In the genomic region with DNA sequence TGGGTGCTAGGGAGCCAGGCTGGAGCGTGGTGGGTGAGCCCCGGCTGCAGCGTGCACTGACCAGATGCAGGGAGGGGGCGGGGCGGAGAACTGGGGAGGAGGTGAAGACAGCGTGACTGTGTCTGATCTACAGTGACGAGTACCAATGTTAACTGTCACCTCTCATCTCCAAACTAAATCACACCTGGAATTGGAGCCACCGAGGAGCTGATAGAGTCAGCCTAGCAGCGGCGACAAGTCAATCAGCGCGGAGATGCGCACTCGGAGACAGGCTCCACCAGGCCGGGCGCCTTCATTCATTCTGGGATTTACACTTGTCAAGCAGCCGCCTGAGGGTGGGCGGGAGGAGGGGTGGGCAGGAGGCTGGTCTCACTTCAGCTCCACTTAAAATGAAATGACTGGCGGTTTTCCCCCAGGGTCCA, we compare ENCODE assay signal across 15 mouse cellular contexts. TPM values are rescaled to one million over a fixed set of nuclear protein-coding genes. Genes with fewer than 3 reads are reported as not detected.
DNase-seq lines count a peak whose midpoint lies in the region; ATAC-seq lines count a peak whose summit lies in the region.
"Had no signal": no experiment of that assay in that cellular context is flagged by ENCODE, and none has a peak within 500 bp of the region (broad histone marks: within the 10 kb centered on the region; RNA-seq: fewer than 3 reads in every experiment).

No protein-coding gene starts in this region.

- ATAC-seq in hindbrain, embryonic 13.5 days (ENCODE audit: low FRiP score), result no peak
- peak; percentile 46; the same call in 1 of the 2 replicates for ATAC-seq in midbrain, embryonic 16.5 days
- ATAC-seq: intestine, embryonic 16.5 days had no signal

- H3K27me3 ChIP-seq in forebrain, embryonic 10.5 days (ENCODE audit: poor library complexity, severe bottlenecking), result peaks cover 77% of the 10 kb centered on the region
- peaks cover 73% of the 10 kb centered on the region for H3K27me3 ChIP-seq in hindbrain, embryonic 13.5 days
- peaks cover 7% of the 10 kb centered on the region; the same call in 1 of the 2 replicates for H3K27me3 ChIP-seq in midbrain, embryonic 16.5 days (ENCODE audit: control insufficient read depth, insufficient read depth, low read depth, low read length)

- peak overlapping the region; percentile 33 for H3K4me3 ChIP-seq in forebrain, embryonic 10.5 days
- peak overlapping the region; percentile 14; the same call in 1 of the 2 replicates for H3K4me3 ChIP-seq in hindbrain, embryonic 13.5 days
- peak overlapping the region; percentile 23; the same call in 1 of the 2 replicates for H3K4me3 ChIP-seq in midbrain, embryonic 16.5 days (ENCODE audit: low read depth, low read length)
- H3K4me3 ChIP-seq: heart, embryonic 15.5 days; stomach, embryonic 15.5 days had no signal

- peak; percentile 3 for DNase-seq in left cerebral cortex, postnatal 4 days
- no peak for DNase-seq in left cerebral cortex, adult 8-10 months (ENCODE audit: low spot score in 2 of 2)
- no peak for DNase-seq in forebrain, embryonic 10.5 days (ENCODE audit: extremely low spot score, low spot score)
- no peak for DNase-seq in adrenal gland, postnatal 25 days
- DNase-seq in spleen, adult 12 weeks (ENCODE audit: low spot score), result no peak
- no peak for DNase-seq in frontal cortex, adult 2 months (ENCODE audit: extremely low spot score in 1 of 2, low spot score in 1 of 2)
- DNase-seq: gastrocnemius, postnatal 14 days; kidney, postnatal 4 days; lung, embryonic 14.5 days; right cerebral cortex, postnatal 4 days had no signal

- H3K9ac ChIP-seq in hindbrain, embryonic 13.5 days, result peak overlapping the region; percentile 55; the same call in 1 of the 2 replicates
- H3K9ac ChIP-seq in midbrain, embryonic 16.5 days (ENCODE audit: low read depth, low read length), result peak overlapping the region; percentile 46
- H3K9ac ChIP-seq: heart, embryonic 15.5 days; lung, embryonic 14.5 days; stomach, embryonic 15.5 days had no signal

- H3K4me1 ChIP-seq in forebrain, embryonic 10.5 days, result peaks cover 38% of the 10 kb centered on the region
- H3K4me1 ChIP-seq in hindbrain, embryonic 13.5 days (replicated peaks), result peaks cover 41% of the 10 kb centered on the region
- peaks cover 29% of the 10 kb centered on the region for H3K4me1 ChIP-seq in midbrain, embryonic 16.5 days (ENCODE audit: control insufficient read depth, insufficient read depth, low read length)
- H3K4me1 ChIP-seq: heart, embryonic 15.5 days; stomach, embryonic 15.5 days had no signal

- H3K4me2 ChIP-seq in hindbrain, embryonic 13.5 days, result peak overlapping the region; percentile 46
- H3K4me2 ChIP-seq in midbrain, embryonic 16.5 days (ENCODE audit: low read length), result peak overlapping the region; percentile 56
- H3K4me2 ChIP-seq: heart, embryonic 15.5 days; lung, embryonic 14.5 days; stomach, embryonic 15.5 days had no signal

- no peaks in the 10 kb centered on the region for H3K36me3 ChIP-seq in forebrain, embryonic 10.5 days (replicated peaks)
- no peaks in the 10 kb centered on the region for H3K36me3 ChIP-seq in hindbrain, embryonic 13.5 days
- H3K36me3 ChIP-seq in midbrain, embryonic 16.5 days (ENCODE audit: control insufficient read depth, insufficient read depth, low read length), result no peaks in the 10 kb centered on the region
- H3K36me3 ChIP-seq: heart, embryonic 15.5 days; stomach, embryonic 15.5 days had no signal

- no peak overlapping the region for H3K27ac ChIP-seq in forebrain, embryonic 10.5 days
- no peak overlapping the region for H3K27ac ChIP-seq in hindbrain, embryonic 13.5 days
- H3K27ac ChIP-seq in midbrain, embryonic 16.5 days (ENCODE audit: low read length), result no peak overlapping the region
- H3K27ac ChIP-seq: heart, embryonic 15.5 days; stomach, embryonic 15.5 days had no signal

- intact Hi-C loops in left cerebral cortex, postnatal 4 days (cut with DNase I), result no loop called here

- no peaks in the 10 kb centered on the region for H3K9me3 ChIP-seq in forebrain, embryonic 10.5 days
- H3K9me3 ChIP-seq in hindbrain, embryonic 13.5 days, result no peaks in the 10 kb centered on the region
- no peaks in the 10 kb centered on the region for H3K9me3 ChIP-seq in midbrain, embryonic 16.5 days (replicated peaks; ENCODE audit: control insufficient read depth, low read length, poor library complexity, severe bottlenecking)
- H3K9me3 ChIP-seq: heart, embryonic 15.5 days; stomach, embryonic 15.5 days had no signal

- 1% methylated on average over 19 of the region's 19 CpGs for WGBS in forebrain, embryonic 10.5 days
- WGBS in hindbrain, embryonic 13.5 days, result 1% methylated on average over 19 of the region's 19 CpGs
- under 1% methylated on average over 19 of the region's 19 CpGs for WGBS in midbrain, embryonic 16.5 days

RNA-seq across cellular contexts. Expression of a gene that starts 30.5 kb away (rescaled TPM):
- total RNA-seq in left cerebral cortex, postnatal 4 days (2021), result 10 to 100 TPM; 47.9 to 50.8 TPM
- total RNA-seq in left cerebral cortex, adult 8-10 months (2022), result 10 to 100 TPM; 34.1 to 37.5 (median 36.1) TPM
- 16.6 and 18.3 TPM in 2 replicates for polyA plus RNA-seq in forebrain, embryonic 10.5 days (2016; fragmentation: Nextera tagmentation; extraction: Ambion mirVana)
- 26.2 and 27.6 TPM in 2 replicates for polyA plus RNA-seq in hindbrain, embryonic 13.5 days (2015; fragmentation: Nextera tagmentation; extraction: Ambion mirVana)
- polyA plus RNA-seq in midbrain, embryonic 16.5 days (2015; fragmentation: Nextera tagmentation; extraction: Ambion mirVana), result 30.3 and 34.9 TPM in 2 replicates
- 21.7 and 26.7 TPM in 2 replicates for total RNA-seq in adrenal gland, postnatal 25 days (2021)
- polyA plus RNA-seq in frontal cortex, adult 2 months (2012; rRNA removed), result 20.7 and 21.2 TPM in 2 replicates
